Mouse (Mus musculus) midbrain, embryonic 12.5 days (tissue): ENCODE measurements around the gene Phlpp1. TPM values are rescaled to one million over a fixed set of nuclear protein-coding genes. Genes with fewer than 3 reads are reported as not detected.

Experiments used
- ATAC-seq: fragments of 200-750 bp; cut with Nextera tagmentation; 2 replicates; pipeline ENCODE4 v1.8.0; 2017; ENCODE audit warnings: low read depth, moderate TSS enrichment, moderate library complexity; ENCODE audit not compliant: low FRiP score
- H3K27ac ChIP-seq: fragments of 300-500 bp; sonication (generic); replicated peaks from 2 replicates; pipeline ENCODE4 v1.5.1; 2016; ENCODE audit warnings: mild to moderate bottlenecking
- H3K27me3 ChIP-seq: fragments of 300-500 bp; sonication (generic); 2 replicates; pipeline ENCODE4 v1.6.1; 2016; ENCODE audit warnings: mild to moderate bottlenecking
- H3K36me3 ChIP-seq: fragments of 300-500 bp; sonication (generic); 2 replicates; pipeline ENCODE4 v1.6.1; 2016
- H3K4me1 ChIP-seq: fragments of 300-500 bp; sonication (generic); 2 replicates; pipeline ENCODE4 v1.6.1; 2016
- H3K4me2 ChIP-seq: fragments of 300-500 bp; sonication (generic); replicated peaks from 2 replicates; pipeline ENCODE4 v1.6.1; 2016; ENCODE audit warnings: mild to moderate bottlenecking, moderate library complexity
- H3K4me3 ChIP-seq: fragments of 300-500 bp; sonication (generic); 2 replicates; pipeline ENCODE4 v1.5.1; 2016; ENCODE audit warnings: mild to moderate bottlenecking
- H3K9ac ChIP-seq: fragments of 300-500 bp; sonication (generic); replicated peaks from 2 replicates; pipeline ENCODE4 v1.6.1; 2016; ENCODE audit warnings: mild to moderate bottlenecking, moderate library complexity
- H3K9me3 ChIP-seq: fragments of 300-500 bp; sonication (generic); 2 replicates; pipeline ENCODE4 v1.6.1; 2016; ENCODE audit warnings: mild to moderate bottlenecking
- WGBS: fragments of 180-500 bp; shearing (Covaris S2); methylation state at CpG from one replicate; pipeline ENCODE4 v1.1.7; 2016; 5-methylcytosine and 5-hydroxymethylcytosine counted together
- polyA plus RNA-seq: library from polyadenylated mRNA; unstranded; fragments of >200 nt; fragmentation: Nextera tagmentation; extraction: Ambion mirVana; gene quantifications from 2 replicates; pipeline ENCODE4 v1.2.1, GENCODE M21; 2016

Gene Phlpp1
- polyA plus RNA-seq, 1 experiment from 2014 or later = 8.6 TPM

- no peaks in the 10 kb centered on the region for H3K27me3 ChIP-seq
- H3K27ac ChIP-seq = no peak overlapping the region
- H3K9ac ChIP-seq = no peak overlapping the region
- H3K4me1 ChIP-seq = peaks cover 3% of the 10 kb centered on the region; the same call in 1 of the 2 replicates
- H3K36me3 ChIP-seq = peaks cover 35% of the 10 kb centered on the region
- H3K9me3 ChIP-seq = no peaks in the 10 kb centered on the region
- no peak for ATAC-seq
- H3K4me2 ChIP-seq = no peak overlapping the region
- H3K4me3 ChIP-seq = no peak overlapping the region
- 97% methylated on average over 3 of the region's 3 CpGs for WGBS
Observed at GRCm38 (mm10) chr1:106346776-106347175, 175.2 kb downstream of the Phlpp1 start.

- H3K27me3 ChIP-seq = no peaks in the 10 kb centered on the region
- H3K36me3 ChIP-seq = peaks cover 25% of the 10 kb centered on the region
- ATAC-seq = no peak
- H3K27ac ChIP-seq = no peak overlapping the region
- H3K4me2 ChIP-seq = no peak overlapping the region
- H3K4me3 ChIP-seq = no peak overlapping the region
- H3K9me3 ChIP-seq = no peaks in the 10 kb centered on the region
- WGBS = 90% methylated on average over 3 of the region's 3 CpGs
- H3K4me1 ChIP-seq = peaks cover 3% of the 10 kb centered on the region; the same call in 1 of the 2 replicates
- no peak overlapping the region for H3K9ac ChIP-seq
Observed at GRCm38 (mm10) chr1:106349116-106349515, 177.6 kb downstream of the Phlpp1 start.

GRCm38 (mm10) chr1:106351512-106351911, 180.0 kb downstream of the Phlpp1 start:
- Histone ChIP-seq H3K4me1 (peaks cover 3% of the 10 kb centered on the region; the same call in 1 of the 2 replicates), H3K9me3 (no peaks in the 10 kb centered on the region)
- ATAC-seq = no peak

GRCm38 (mm10) chr1:106352801-106353511, 181.4 kb downstream of the Phlpp1 start:
- 89% methylated on average over 2 of the region's 2 CpGs for WGBS
- no peak overlapping the region for H3K9ac ChIP-seq
- H3K27me3 ChIP-seq = no peaks in the 10 kb centered on the region
- ATAC-seq = no peak
- H3K27ac ChIP-seq = no peak overlapping the region
- H3K4me1 ChIP-seq = peaks cover 3% of the 10 kb centered on the region; the same call in 1 of the 2 replicates
- peaks cover 8% of the 10 kb centered on the region; the same call in 1 of the 2 replicates for H3K36me3 ChIP-seq
- no peaks in the 10 kb centered on the region for H3K9me3 ChIP-seq
- H3K4me3 ChIP-seq = no peak overlapping the region
- H3K4me2 ChIP-seq = no peak overlapping the region

More at GRCm38 (mm10) chr1:106351512-106351911, 180.0 kb downstream of the Phlpp1 start:
- Histone ChIP-seq H3K9ac (no peak overlapping the region), H3K36me3 (peaks cover 12% of the 10 kb centered on the region), H3K4me2 (no peak overlapping the region), H3K27ac (no peak overlapping the region), H3K27me3 (no peaks in the 10 kb centered on the region), H3K4me3 (no peak overlapping the region)
- 92% methylated on average over 2 of the region's 2 CpGs for WGBS

GRCm38 (mm10) chr1:106353993-106354392, 182.4 kb downstream of the Phlpp1 start:
- H3K27ac ChIP-seq = no peak overlapping the region
- H3K9ac ChIP-seq = no peak overlapping the region
- H3K4me2 ChIP-seq = no peak overlapping the region
- peaks cover 8% of the 10 kb centered on the region; the same call in 1 of the 2 replicates for H3K36me3 ChIP-seq
- 84% methylated on average over 4 of the region's 4 CpGs for WGBS
- no peak overlapping the region for H3K4me3 ChIP-seq
- H3K4me1 ChIP-seq = peaks cover 3% of the 10 kb centered on the region; the same call in 1 of the 2 replicates
- H3K9me3 ChIP-seq = no peaks in the 10 kb centered on the region
- no peak for ATAC-seq
- H3K27me3 ChIP-seq = no peaks in the 10 kb centered on the region

GRCm38 (mm10) chr1:106359474-106359873, 187.9 kb downstream of the Phlpp1 start:
- Histone ChIP-seq H3K9ac (no peak overlapping the region), H3K4me2 (no peak overlapping the region), H3K4me1 (no peaks in the 10 kb centered on the region), H3K27me3 (no peaks in the 10 kb centered on the region), H3K9me3 (no peaks in the 10 kb centered on the region), H3K27ac (no peak overlapping the region), H3K4me3 (no peak overlapping the region), H3K36me3 (peaks cover 3% of the 10 kb centered on the region; the same call in 1 of the 2 replicates)
- ATAC-seq = no peak

- WGBS = 86% methylated on average over 3 of the region's 3 CpGs
- Histone ChIP-seq H3K9ac (no peak overlapping the region), H3K9me3 (no peaks in the 10 kb centered on the region), H3K36me3 (peaks cover 3% of the 10 kb centered on the region; the same call in 1 of the 2 replicates), H3K27ac (no peak overlapping the region), H3K27me3 (no peaks in the 10 kb centered on the region), H3K4me1 (no peaks in the 10 kb centered on the region), H3K4me2 (no peak overlapping the region), H3K4me3 (no peak overlapping the region)
- ATAC-seq = no peak
Observed at GRCm38 (mm10) chr1:106362841-106363604, 191.5 kb downstream of the Phlpp1 start.

GRCm38 (mm10) chr1:106369330-106369729, 197.8 kb downstream of the Phlpp1 start:
- ATAC-seq = no peak
- Histone ChIP-seq H3K4me2 (no peak overlapping the region), H3K9ac (no peak overlapping the region), H3K36me3 (peaks cover 9% of the 10 kb centered on the region), H3K4me3 (no peak overlapping the region), H3K9me3 (no peaks in the 10 kb centered on the region), H3K27me3 (no peaks in the 10 kb centered on the region), H3K27ac (no peak overlapping the region), H3K4me1 (no peaks in the 10 kb centered on the region)
- 79% methylated on average over 3 of the region's 3 CpGs for WGBS

- H3K27me3 ChIP-seq = no peaks in the 10 kb centered on the region
- no peak overlapping the region for H3K27ac ChIP-seq
- H3K4me1 ChIP-seq = no peaks in the 10 kb centered on the region
- WGBS = 90% methylated on average over 2 of the region's 2 CpGs
- no peak overlapping the region for H3K4me3 ChIP-seq
- ATAC-seq = no peak
- peaks cover 14% of the 10 kb centered on the region; the same call in 1 of the 2 replicates for H3K36me3 ChIP-seq
- H3K9ac ChIP-seq = no peak overlapping the region
- H3K9me3 ChIP-seq = no peaks in the 10 kb centered on the region
- no peak overlapping the region for H3K4me2 ChIP-seq
Observed at GRCm38 (mm10) chr1:106372446-106372845, 200.9 kb downstream of the Phlpp1 start.

GRCm38 (mm10) chr1:106373656-106374055, 202.1 kb downstream of the Phlpp1 start:
- Histone ChIP-seq H3K9me3 (no peaks in the 10 kb centered on the region), H3K4me3 (no peak overlapping the region), H3K27ac (no peak overlapping the region), H3K27me3 (no peaks in the 10 kb centered on the region), H3K4me1 (no peaks in the 10 kb centered on the region), H3K4me2 (no peak overlapping the region), H3K9ac (no peak overlapping the region), H3K36me3 (peaks cover 14% of the 10 kb centered on the region; the same call in 1 of the 2 replicates)
- WGBS = 95% methylated on average over 1 of the region's 1 CpGs
- ATAC-seq = no peak

GRCm38 (mm10) chr1:106374274-106374673, 202.7 kb downstream of the Phlpp1 start:
- ATAC-seq = no peak
- H3K9me3 ChIP-seq = no peaks in the 10 kb centered on the region
- H3K9ac ChIP-seq = no peak overlapping the region
- no peak overlapping the region for H3K27ac ChIP-seq
- 97% methylated on average over 2 of the region's 2 CpGs for WGBS
- H3K4me1 ChIP-seq = no peaks in the 10 kb centered on the region
- H3K27me3 ChIP-seq = no peaks in the 10 kb centered on the region
- H3K36me3 ChIP-seq = peaks cover 9% of the 10 kb centered on the region; the same call in 1 of the 2 replicates
- H3K4me2 ChIP-seq = no peak overlapping the region
- H3K4me3 ChIP-seq = no peak overlapping the region

- Histone ChIP-seq H3K9ac (no peak overlapping the region), H3K4me3 (no peak overlapping the region), H3K4me2 (no peak overlapping the region), H3K36me3 (peaks cover 5% of the 10 kb centered on the region; the same call in 1 of the 2 replicates), H3K27ac (no peak overlapping the region), H3K27me3 (no peaks in the 10 kb centered on the region), H3K4me1 (peaks cover 3% of the 10 kb centered on the region), H3K9me3 (no peaks in the 10 kb centered on the region)
- WGBS = 93% methylated on average over 4 of the region's 4 CpGs
- no peak for ATAC-seq
Observed at GRCm38 (mm10) chr1:106374971-106375370, 203.4 kb downstream of the Phlpp1 start.
